ENCODE assay signal across 8 mouse cellular contexts in the genomic region with DNA sequence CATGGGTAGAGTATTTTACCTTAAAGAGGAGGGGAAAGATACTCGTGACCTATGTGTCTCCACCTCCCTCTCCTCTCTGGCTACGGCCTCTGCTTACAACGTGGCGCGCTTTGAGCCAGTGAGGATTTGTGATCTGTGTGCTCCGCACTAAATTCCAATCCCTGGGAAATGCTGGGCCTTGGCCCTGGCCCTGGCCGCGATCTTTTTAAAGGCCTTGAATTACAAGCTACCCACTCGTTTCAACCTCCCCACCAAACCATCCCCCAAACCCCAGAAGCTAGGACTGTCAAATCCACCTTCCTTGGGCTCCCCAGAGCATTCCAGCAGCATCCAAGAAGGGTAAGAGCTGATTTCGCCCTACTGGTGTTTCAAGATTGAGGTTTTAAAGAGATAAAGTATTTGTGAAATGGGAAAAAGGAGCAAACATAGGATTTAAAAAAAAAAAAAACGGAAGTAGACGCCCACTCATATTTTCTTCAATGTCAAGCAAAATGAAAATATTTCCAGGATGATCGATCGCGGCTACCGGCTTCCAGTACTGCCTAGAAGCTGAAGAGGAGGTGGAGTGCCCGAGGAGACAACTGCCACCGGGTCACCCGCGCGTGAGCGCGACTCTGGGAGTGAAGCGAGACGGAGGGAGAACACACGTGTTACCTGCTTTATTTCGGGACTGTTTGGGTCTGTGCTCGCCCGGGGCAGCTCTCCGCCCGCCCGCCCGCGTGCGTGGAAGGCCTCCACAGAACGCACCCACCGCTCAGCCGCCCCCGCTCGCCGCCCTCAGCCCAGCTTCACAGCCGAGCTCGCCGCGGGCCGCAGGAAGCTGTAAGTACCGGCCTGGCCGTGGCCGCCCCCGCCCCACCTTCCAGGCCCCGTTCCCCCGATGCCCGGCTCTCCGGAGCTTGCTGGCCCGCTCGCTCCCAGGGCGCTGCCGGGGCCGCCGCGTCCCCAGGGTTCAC. TPM values are rescaled to one million over a fixed set of nuclear protein-coding genes. Genes with fewer than 3 reads are reported as not detected.
DNase-seq lines count a peak whose midpoint lies in the region; ATAC-seq and TF ChIP-seq lines count a peak whose summit lies in the region.

A gene (plus strand): TSS at position 96 of the 956 bp plus-strand sequence.

- no peaks in the 10 kb centered on the region for H3K9me3 ChIP-seq in kidney, postnatal 0 days (replicated peaks; ENCODE audit: low read length)
- H3K9me3 ChIP-seq in intestine, embryonic 14.5 days (ENCODE audit: control insufficient read depth, low read length), result no peaks in the 10 kb centered on the region
- H3K9me3 ChIP-seq in liver, embryonic 16.5 days (replicated peaks; ENCODE audit: control insufficient read depth, low read length), result no peaks in the 10 kb centered on the region

- WGBS in kidney, postnatal 0 days, result 3% methylated on average over 47 of the region's 61 CpGs
- WGBS in intestine, embryonic 14.5 days, result 1% methylated on average over 59 of the region's 61 CpGs
- under 1% methylated on average over 51 of the region's 61 CpGs for WGBS in liver, embryonic 16.5 days (ENCODE audit: insufficient replicate concordance)

- no peak for DNase-seq in kidney, postnatal 0 days (ENCODE audit: low spot score)
- no peak for DNase-seq in kidney, postnatal 25 days
- peak; percentile 46 for DNase-seq in embryo, embryonic 9.5 days (ENCODE audit: extremely low spot score)
- peak; percentile 71 for DNase-seq in intestine, embryonic 14.5 days (ENCODE audit: low spot score)
- no peak for DNase-seq in ovary, adult 18-20 months (ENCODE audit: low spot score)
- no peak for DNase-seq in natural killer cell, adult 2 months (ENCODE audit: low spot score in 2 of 2)
- DNase-seq in lung, postnatal 14 days, result no peak

- H3K9ac ChIP-seq in kidney, postnatal 0 days (ENCODE audit: low read depth, low read length), result no peak within 1 kb of the TSS
- H3K9ac ChIP-seq in intestine, embryonic 14.5 days (ENCODE audit: low read length), result no peak within 1 kb of the TSS
- H3K9ac ChIP-seq in liver, embryonic 16.5 days (ENCODE audit: low read depth, low read length), result no peak within 1 kb of the TSS

- TF ChIP-seq CTCF in kidney, postnatal 0 days (IDR thresholded peaks at IDR 0.05; ENCODE audit: low read depth), result no peak

- H3K27me3 ChIP-seq in kidney, postnatal 0 days (ENCODE audit: insufficient read depth, low read length), result peaks cover 81% of the 10 kb centered on the region
- peaks cover 92% of the 10 kb centered on the region for H3K27me3 ChIP-seq in intestine, embryonic 14.5 days (replicated peaks; ENCODE audit: control insufficient read depth, insufficient read depth, low read length)
- peaks cover 82% of the 10 kb centered on the region for H3K27me3 ChIP-seq in liver, embryonic 16.5 days (ENCODE audit: control insufficient read depth, insufficient read depth, low read depth, low read length)

- H3K4me3 ChIP-seq in kidney, postnatal 0 days (replicated peaks; ENCODE audit: low read depth, low read length), result peak within 1 kb of the TSS; percentile 29
- H3K4me3 ChIP-seq in intestine, embryonic 14.5 days (ENCODE audit: low read depth, low read length), result peak within 1 kb of the TSS; percentile 30
- H3K4me3 ChIP-seq in liver, embryonic 16.5 days (ENCODE audit: low read depth, low read length), result peak within 1 kb of the TSS; percentile 31

- ATAC-seq in kidney, postnatal 0 days (replicated peaks; ENCODE audit: low FRiP score, low read depth), result no peak
- ATAC-seq in intestine, embryonic 14.5 days (replicated peaks; ENCODE audit: low FRiP score, low TSS enrichment, low read depth), result peak; percentile 33
- no peak for ATAC-seq in liver, embryonic 16.5 days (ENCODE audit: low read depth)

- H3K36me3 ChIP-seq in kidney, postnatal 0 days (ENCODE audit: insufficient read depth, low read length), result no peaks in the 10 kb centered on the region
- H3K36me3 ChIP-seq in intestine, embryonic 14.5 days (ENCODE audit: control insufficient read depth, insufficient read depth, low read length), result no peaks in the 10 kb centered on the region
- H3K36me3 ChIP-seq in liver, embryonic 16.5 days (ENCODE audit: control insufficient read depth, insufficient read depth), result no peaks in the 10 kb centered on the region

- peak within 1 kb of the TSS; percentile 49 for H3K4me2 ChIP-seq in kidney, postnatal 0 days (ENCODE audit: low read length)
- peak within 1 kb of the TSS; percentile 46 for H3K4me2 ChIP-seq in intestine, embryonic 14.5 days (ENCODE audit: low read length)
- H3K4me2 ChIP-seq in liver, embryonic 16.5 days (ENCODE audit: low read depth, low read length), result peak within 1 kb of the TSS; percentile 44

- H3K27ac ChIP-seq in kidney, postnatal 0 days, result no peak within 1 kb of the TSS
- H3K27ac ChIP-seq in intestine, embryonic 14.5 days (ENCODE audit: low read depth), result no peak within 1 kb of the TSS
- no peak within 1 kb of the TSS for H3K27ac ChIP-seq in liver, embryonic 16.5 days (ENCODE audit: low read length)

- no peaks in the 10 kb centered on the region for H3K4me1 ChIP-seq in kidney, postnatal 0 days (replicated peaks; ENCODE audit: insufficient read depth, low read length)
- H3K4me1 ChIP-seq in intestine, embryonic 14.5 days (replicated peaks; ENCODE audit: control insufficient read depth, insufficient read depth, low read length), result no peaks in the 10 kb centered on the region; the same call in 1 of the 2 replicates
- no peaks in the 10 kb centered on the region; the same call in 1 of the 2 replicates for H3K4me1 ChIP-seq in liver, embryonic 16.5 days (ENCODE audit: control insufficient read depth, low read depth, low read length)

RNA-seq across cellular contexts. Expression of the gene that starts here (rescaled TPM):
- polyA plus RNA-seq in kidney, postnatal 0 days (2015; fragmentation: Nextera tagmentation; extraction: Ambion mirVana), result not detected in 2 replicates
- polyA plus RNA-seq in intestine, embryonic 14.5 days (2014; fragmentation: Nextera tagmentation; extraction: Ambion mirVana), result not detected in 2 replicates
- not detected in 2 replicates for polyA plus RNA-seq in liver, embryonic 16.5 days (2015; fragmentation: Nextera tagmentation; extraction: Ambion mirVana)

Comparison
In these comparisons a context has a peak if more than half of its experiments do, and no peak if none do; other contexts are left out.
1. Peak in DNase-seq, ATAC-seq, H3K4me3 ChIP-seq and H3K4me2 ChIP-seq in intestine, embryonic 14.5 days; RNA of the gene not detected or under 1 TPM.